Mouse (Mus musculus) forebrain, embryonic 10.5 days (tissue): ENCODE results near the gene Prkag1. TPM values are rescaled to one million over a fixed set of nuclear protein-coding genes. Genes with fewer than 3 reads are reported as not detected.

Source experiments
- DNase-seq: peaks from one replicate; pipeline ENCODE4 v3.0.0-alpha.2; 2017; ENCODE audit warnings: low spot score; ENCODE audit errors: extremely low spot score
- H3K27ac ChIP-seq: fragments of 300-500 bp; sonication (generic); 2 replicates; pipeline ENCODE4 v1.5.1; 2016; ENCODE audit warnings: mild to moderate bottlenecking
- H3K27me3 ChIP-seq: fragments of 300-500 bp; sonication (generic); 2 replicates; pipeline ENCODE4 v1.6.1; 2016; ENCODE audit warnings: mild to moderate bottlenecking; ENCODE audit not compliant: poor library complexity, severe bottlenecking
- H3K36me3 ChIP-seq: fragments of 300-500 bp; sonication (generic); replicated peaks from 2 replicates; pipeline ENCODE4 v1.6.1; 2016; ENCODE audit warnings: mild to moderate bottlenecking, moderate library complexity
- H3K4me1 ChIP-seq: fragments of 300-500 bp; sonication (generic); 2 replicates; pipeline ENCODE4 v1.6.1; 2016
- H3K4me3 ChIP-seq: fragments of 300-500 bp; sonication (generic); 2 replicates; pipeline ENCODE4 v1.5.1; 2016; ENCODE audit warnings: mild to moderate bottlenecking, moderate library complexity
- H3K9me3 ChIP-seq: fragments of 300-500 bp; sonication (generic); 2 replicates; pipeline ENCODE4 v1.6.1; 2016; ENCODE audit warnings: mild to moderate bottlenecking, moderate library complexity
- WGBS: fragments of 180-500 bp; shearing (Covaris S2); methylation state at CpG from one replicate; pipeline ENCODE4 v1.1.7; 2016; 5-methylcytosine and 5-hydroxymethylcytosine counted together
- polyA plus RNA-seq: library from polyadenylated mRNA; unstranded; fragments of >200 nt; fragmentation: Nextera tagmentation; extraction: Ambion mirVana; gene quantifications from 2 replicates; pipeline ENCODE4 v1.2.1, GENCODE M21; 2016

The Prkag1 gene
- 90.4 and 93.5 TPM in 2 replicates for polyA plus RNA-seq

DNA sequence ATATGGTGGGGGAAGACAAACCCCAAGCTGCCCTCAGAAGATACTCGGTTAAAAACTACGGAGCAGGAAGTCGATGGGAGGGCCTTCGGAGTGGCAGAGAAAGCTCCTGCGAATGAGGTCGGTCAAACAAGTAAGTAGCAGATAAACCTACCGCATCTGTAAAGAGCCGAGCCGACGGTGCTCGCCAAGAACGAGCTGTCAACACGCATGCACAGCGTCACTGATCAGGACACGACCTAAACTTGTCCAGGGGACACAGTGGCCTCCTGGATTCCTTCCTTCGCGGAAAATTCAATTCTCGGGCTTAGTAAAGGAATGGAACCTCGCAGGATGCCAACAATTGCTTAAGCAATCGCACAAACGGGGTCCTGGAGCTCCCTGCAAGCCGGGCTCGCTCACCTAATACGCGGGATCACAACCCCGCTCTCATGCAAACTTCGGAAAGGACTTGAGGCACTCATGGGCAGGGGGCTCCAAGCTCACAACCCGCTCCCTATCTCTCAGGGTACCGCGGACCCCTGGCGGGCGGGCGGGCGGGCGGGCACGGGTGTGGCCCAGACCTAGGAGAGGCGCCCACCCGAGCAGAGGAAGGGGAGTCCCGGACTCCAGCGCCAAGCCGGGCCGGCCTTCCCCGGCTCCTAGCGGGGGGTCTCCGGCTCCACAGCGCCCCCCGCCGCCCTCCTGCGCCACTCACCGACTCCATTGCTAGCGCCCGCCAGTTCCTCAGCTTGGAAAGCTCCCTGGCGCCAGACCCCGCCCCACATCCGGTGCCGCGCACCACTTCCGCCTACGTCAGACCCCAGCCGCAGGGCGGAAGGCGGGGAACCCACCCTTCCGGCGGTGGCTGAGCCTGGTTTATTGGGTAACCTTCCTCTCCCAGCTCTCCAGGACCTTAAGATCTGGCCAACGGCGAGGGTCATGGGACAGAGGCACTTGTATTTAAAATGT is at the start of gene Prkag1:
Gene Prkag1, minus strand, starts transcription at position 786 of the 948 bp plus-strand sequence.
- H3K4me1 ChIP-seq, result peaks cover 35% of the 10 kb centered on the region
- H3K9me3 ChIP-seq, result no peaks in the 10 kb centered on the region
- H3K27me3 ChIP-seq, result no peaks in the 10 kb centered on the region
- H3K27ac ChIP-seq, result peak within 1 kb of the TSS; percentile 92
- peak; percentile 99 for DNase-seq
- peaks cover 52% of the 10 kb centered on the region for H3K36me3 ChIP-seq
- WGBS, result under 1% methylated on average over 66 of the region's 66 CpGs
- peak within 1 kb of the TSS; percentile 85 for H3K4me3 ChIP-seq

DNA sequence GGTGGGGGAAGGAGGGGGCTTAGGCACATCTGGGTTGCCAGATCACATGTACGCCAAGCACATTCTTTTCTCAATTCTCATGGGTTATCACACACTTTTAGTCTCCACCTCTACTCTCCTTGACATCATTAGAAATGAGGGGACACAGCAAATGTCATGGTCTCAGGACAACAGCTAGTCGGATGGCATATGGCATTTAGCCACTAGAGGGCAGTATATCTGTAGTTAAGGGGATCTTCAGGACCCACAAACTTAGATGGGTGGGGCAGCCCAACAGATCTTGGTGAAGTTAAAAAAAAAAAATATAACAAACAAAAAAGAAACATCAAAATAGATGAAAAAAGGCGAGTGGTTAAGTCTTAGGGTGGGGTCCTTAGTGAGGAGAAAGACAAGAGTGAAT is 46.0 kb upstream of the Prkag1 start:
- H3K9me3 ChIP-seq, result no peaks in the 10 kb centered on the region
- 23% methylated on average over 3 of the region's 3 CpGs for WGBS
- H3K4me3 ChIP-seq, result no peak overlapping the region; the same call in 1 of the 2 replicates
- H3K4me1 ChIP-seq, result peaks cover 41% of the 10 kb centered on the region
- H3K27me3 ChIP-seq, result no peaks in the 10 kb centered on the region
- peak; percentile 62 for DNase-seq
- H3K36me3 ChIP-seq, result peaks cover 17% of the 10 kb centered on the region
- H3K27ac ChIP-seq, result no peak overlapping the region

DNA sequence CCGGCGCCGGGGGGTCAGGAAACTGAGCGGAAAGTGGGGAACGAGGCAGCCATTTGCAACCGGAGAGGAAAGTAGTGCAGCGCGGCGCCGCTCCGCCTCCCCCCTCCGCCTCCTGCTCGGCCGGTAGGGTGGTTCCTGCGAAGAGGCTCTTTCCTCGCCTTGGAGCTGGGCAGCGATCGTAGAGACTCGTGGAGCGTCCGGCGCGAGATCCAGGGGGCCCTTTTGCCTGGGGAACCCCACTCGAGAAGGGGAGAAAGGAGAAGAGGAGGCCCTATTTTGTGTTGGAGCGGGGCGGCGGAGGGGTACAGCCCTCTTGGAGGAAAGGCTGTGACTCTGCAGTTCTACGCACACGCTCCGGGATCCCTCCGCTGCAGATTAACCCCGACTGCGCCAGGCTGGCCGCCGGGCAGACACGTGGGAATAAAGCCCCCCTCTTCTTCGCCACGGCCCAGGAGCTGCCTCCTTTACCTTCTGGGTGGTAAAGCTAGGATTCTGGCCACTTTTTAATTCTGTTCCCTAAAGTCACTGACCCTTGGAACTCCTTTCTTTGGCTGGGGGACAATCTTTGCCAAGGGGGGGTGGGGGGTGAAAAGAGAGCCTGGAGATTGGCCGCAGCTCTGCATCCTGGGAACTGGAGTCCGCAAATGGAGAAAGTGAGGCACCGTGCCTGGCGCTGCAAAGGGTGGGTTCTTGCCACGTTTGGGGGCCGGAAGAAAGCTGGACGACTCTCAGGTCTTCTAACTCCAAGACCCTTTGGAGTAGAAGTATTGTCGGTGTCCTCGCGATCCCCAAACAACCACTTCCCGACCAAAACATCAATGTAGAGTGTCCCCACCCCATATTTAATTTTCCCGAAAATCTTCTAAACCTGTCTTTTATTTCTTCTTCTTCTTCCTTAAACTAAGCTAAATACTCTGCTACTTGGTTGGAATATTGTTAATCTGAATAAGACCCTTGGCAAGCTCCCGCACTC is 40.9 kb upstream of the Prkag1 start:
- WGBS, result 1% methylated on average over 51 of the region's 51 CpGs
- H3K9me3 ChIP-seq, result no peaks in the 10 kb centered on the region
- no peaks in the 10 kb centered on the region for H3K27me3 ChIP-seq
- peaks cover 10% of the 10 kb centered on the region for H3K36me3 ChIP-seq
- peaks cover 46% of the 10 kb centered on the region for H3K4me1 ChIP-seq
- DNase-seq, result peak; percentile 93
- H3K27ac ChIP-seq, result peak overlapping the region; percentile 100
- peak overlapping the region; percentile 100 for H3K4me3 ChIP-seq

DNA sequence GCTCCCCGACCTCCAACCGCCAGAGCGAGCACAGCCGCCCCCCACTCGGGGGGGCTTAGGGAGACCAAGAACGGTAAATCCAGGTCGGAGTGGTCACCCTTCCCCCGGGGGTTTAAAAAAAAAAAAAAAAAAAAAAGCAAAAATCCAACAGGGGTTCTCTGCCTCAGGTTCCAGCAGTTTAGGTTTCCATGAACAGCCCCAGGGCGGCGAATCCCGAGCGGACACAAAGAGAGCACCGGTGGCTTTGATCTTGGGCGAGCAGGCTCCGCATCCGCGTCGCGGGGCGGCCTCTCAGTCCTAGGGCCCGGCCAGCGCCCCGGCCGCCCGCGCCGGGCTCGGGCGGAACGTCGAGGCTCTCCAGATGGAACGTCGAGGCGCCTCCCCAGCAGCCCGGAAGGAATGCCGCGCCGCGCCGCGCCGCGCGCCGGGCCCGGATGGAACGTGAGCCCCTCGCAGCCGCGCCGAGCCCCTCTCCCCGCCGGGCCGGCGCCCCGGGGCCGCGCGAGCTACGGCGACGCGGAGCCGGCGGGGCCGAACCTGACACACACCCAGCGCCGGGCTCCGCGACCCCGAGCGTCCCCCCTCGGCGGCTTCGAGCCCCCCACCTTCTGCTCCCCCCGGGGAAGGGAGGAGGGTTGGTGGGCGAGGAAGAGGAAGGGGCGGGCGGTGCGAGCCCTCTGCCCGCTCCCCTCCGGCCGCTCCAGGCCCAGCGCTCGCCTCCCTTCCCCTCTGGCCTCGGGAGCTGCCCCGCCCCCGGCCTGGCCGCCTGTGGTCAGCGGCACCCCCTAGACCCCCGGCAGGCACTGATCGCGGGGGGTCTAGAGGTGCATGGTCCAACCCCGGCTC is 40.0 kb upstream of the Prkag1 start, which contains the start of gene Kmt2d:
Gene Kmt2d, minus strand, starts transcription at position 135 of the 846 bp plus-strand sequence.
- DNase-seq, result peak; percentile 35
- H3K4me3 ChIP-seq, result peak within 1 kb of the TSS; percentile 100
- H3K9me3 ChIP-seq, result no peaks in the 10 kb centered on the region
- no peaks in the 10 kb centered on the region for H3K27me3 ChIP-seq
- H3K27ac ChIP-seq, result peak within 1 kb of the TSS; percentile 100
- peaks cover 19% of the 10 kb centered on the region for H3K36me3 ChIP-seq
- WGBS, result under 1% methylated on average over 89 of the region's 94 CpGs
- H3K4me1 ChIP-seq, result peaks cover 49% of the 10 kb centered on the region

DNA sequence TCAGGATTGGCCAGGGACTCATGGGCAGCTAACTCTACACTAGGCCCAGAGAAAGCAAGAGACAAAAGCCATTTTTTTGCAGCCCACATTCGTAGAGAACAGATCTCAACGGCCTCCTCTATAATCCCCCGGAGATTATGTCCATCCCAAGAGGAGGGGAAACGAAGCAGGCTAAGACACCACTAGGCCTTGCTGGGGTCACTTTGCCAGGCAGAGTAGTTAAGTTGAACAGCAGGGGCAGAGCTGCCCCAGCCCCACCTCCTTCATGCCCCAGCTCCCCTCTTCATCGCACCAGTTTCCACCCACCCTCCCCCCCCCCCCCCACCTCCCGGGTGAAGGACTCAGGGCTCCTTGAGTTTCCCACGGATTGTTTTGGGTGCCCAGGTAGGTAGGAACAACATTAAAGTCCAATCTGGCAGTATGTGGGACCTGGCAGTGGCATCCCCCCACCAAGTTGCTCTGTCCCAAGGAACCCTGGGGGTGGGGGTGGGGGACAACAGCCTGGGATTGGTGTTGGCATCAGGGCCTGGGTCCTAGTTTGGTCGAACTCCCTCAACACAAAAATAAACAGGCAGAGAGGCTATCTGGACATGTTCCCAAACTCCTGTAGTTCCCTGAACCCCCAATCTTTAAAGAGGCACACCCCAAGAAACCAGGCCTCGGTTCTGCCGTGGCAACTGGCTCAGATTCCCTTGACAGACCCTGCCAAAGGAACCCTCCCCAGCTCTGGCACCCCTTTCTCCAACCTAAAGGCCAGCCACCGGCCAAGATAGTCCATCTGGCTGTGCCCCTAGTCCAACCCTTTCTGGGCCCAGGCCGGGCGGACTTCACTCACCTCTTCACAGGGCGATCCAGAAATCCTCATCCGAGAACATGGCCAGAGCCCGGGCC is 39.1 kb upstream of the Prkag1 start:
- Histone ChIP-seq H3K4me1 (peaks cover 49% of the 10 kb centered on the region), H3K4me3 (peak overlapping the region; percentile 100), H3K9me3 (no peaks in the 10 kb centered on the region), H3K27ac (peak overlapping the region; percentile 100), H3K36me3 (peaks cover 28% of the 10 kb centered on the region), H3K27me3 (no peaks in the 10 kb centered on the region)
- DNase-seq, result peak; percentile 35
- WGBS, result under 1% methylated on average over 16 of the region's 16 CpGs

DNA sequence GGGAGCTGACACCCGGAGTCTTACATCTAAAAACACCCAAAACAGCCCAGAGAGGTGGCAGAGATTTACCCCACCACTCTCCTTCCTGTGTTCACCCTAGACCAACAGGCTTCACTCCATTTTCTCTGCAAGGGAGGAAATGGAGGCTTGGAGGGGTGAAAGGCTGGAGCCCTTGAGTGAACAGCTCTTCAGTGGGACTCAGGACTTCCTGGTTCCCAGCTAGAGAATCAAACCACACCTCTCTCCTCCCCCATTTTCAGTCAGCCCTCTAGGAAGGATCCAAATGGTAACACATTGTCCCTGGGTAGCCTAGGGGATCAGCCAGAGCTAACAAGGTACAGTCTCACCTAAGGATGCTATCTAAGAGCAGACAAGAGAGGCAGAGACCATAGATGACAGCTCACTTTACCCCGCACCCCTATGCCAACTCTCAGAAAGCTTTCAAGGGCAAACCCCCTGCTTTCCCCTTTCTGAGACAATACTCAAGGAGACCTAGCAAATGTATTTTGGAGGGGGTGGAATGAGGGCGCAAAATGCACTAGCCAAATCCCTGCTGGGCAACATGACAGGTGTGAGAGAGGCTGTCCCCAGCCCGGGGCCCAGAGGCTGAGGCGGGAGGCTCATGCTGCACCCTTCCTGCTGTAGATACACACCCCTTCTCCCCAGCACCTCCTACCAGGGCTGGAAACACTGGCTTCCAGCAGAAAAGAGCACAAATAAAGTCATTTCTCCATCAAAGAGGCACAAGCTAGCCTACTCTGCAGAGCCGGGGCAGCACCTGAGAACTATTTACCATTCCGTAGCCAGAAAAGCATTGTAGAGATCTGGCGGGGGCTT is 38.2 kb upstream of the Prkag1 start:
- Histone ChIP-seq H3K9me3 (no peaks in the 10 kb centered on the region), H3K36me3 (peaks cover 36% of the 10 kb centered on the region), H3K27me3 (no peaks in the 10 kb centered on the region), H3K4me3 (peak overlapping the region; percentile 100), H3K4me1 (peaks cover 49% of the 10 kb centered on the region), H3K27ac (peak overlapping the region; percentile 100)
- 18% methylated on average over 8 of the region's 8 CpGs for WGBS
- no peak for DNase-seq

DNA sequence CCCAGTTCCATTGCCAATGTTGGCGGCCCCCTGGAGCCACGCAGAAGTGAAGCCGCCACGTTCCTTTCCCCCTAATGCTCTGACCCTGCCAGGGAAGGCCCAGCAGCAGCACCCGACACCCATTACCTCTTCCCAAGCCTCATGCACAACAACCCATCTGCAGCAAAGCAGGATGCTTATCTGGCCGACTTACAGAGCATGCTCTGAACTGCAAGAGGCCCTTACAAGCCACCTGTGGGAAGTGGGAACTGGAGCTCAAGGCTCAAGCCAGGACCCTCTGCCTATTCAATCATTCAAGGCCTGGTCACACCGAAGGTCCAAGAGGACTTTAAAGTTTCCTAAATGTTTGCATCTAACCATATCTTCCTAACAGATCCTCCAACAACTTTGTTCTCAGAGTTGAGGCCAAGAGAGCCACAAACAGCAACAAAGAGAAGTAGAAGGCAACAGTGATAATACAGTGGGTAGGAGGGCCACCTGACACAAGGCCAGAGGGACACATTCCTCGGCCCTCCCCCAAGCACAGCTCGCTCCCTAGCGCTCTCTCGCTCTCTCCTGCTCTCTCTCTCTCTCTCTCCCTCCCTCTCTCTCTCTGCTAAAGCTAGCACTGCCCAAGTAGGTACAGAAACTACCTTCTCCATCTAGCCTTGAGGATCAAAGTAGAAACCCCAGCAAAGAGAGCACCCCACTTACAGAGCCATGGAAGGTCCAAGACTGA is 37.2 kb upstream of the Prkag1 start:
- peak overlapping the region; percentile 36 for H3K27ac ChIP-seq
- DNase-seq, result no peak
- peaks cover 47% of the 10 kb centered on the region for H3K36me3 ChIP-seq
- 46% methylated on average over 11 of the region's 11 CpGs for WGBS
- peaks cover 49% of the 10 kb centered on the region for H3K4me1 ChIP-seq
- no peaks in the 10 kb centered on the region for H3K9me3 ChIP-seq
- H3K4me3 ChIP-seq, result peak overlapping the region; percentile 100
- no peaks in the 10 kb centered on the region for H3K27me3 ChIP-seq

DNA sequence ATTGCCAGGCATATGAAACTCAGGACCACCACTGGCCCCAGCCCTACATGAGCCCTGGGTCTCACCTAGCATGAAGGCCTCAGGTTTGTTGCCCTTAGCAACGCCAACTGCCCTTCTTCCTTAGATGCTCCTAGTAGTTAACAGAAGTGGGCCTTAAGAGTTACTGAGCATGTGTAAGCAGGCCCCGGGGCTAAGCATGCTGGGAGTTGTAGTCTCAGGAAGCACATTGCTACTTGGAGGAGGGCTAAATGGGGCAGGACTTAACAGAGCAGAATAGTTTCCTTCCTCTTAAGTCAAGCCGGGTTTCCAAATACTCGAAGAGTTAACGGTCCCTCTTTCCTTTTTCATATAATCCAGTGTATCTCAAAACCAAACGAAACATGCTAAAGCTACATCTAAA is 36.0 kb upstream of the Prkag1 start:
- WGBS, result 79% methylated on average over 6 of the region's 6 CpGs
- no peak for DNase-seq
- no peak overlapping the region for H3K27ac ChIP-seq
- H3K9me3 ChIP-seq, result no peaks in the 10 kb centered on the region
- H3K4me3 ChIP-seq, result peak overlapping the region; percentile 100
- peaks cover 59% of the 10 kb centered on the region for H3K36me3 ChIP-seq
- no peaks in the 10 kb centered on the region for H3K27me3 ChIP-seq
- peaks cover 38% of the 10 kb centered on the region for H3K4me1 ChIP-seq

DNA sequence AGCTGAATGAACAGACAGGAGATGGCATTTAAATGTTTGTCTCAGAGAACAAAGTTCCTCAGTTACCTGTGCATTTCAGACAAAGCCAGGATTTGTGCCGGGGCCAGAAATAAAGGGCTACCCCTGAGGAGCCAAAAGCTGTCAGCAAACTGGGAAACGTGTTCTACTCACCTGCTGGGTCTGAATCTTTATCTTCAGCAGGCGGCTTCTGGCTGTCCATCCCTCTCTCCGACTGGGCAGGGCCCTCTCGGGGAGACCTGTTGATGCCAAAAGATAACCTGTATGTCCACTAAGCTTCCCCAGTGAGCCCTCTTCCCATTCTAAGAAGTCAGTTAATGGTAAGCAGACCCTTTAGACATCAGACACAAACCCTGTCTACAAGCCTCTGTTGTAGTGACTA is 35.2 kb upstream of the Prkag1 start:
- peaks cover 67% of the 10 kb centered on the region for H3K36me3 ChIP-seq
- 86% methylated on average over 5 of the region's 5 CpGs for WGBS

DNA sequence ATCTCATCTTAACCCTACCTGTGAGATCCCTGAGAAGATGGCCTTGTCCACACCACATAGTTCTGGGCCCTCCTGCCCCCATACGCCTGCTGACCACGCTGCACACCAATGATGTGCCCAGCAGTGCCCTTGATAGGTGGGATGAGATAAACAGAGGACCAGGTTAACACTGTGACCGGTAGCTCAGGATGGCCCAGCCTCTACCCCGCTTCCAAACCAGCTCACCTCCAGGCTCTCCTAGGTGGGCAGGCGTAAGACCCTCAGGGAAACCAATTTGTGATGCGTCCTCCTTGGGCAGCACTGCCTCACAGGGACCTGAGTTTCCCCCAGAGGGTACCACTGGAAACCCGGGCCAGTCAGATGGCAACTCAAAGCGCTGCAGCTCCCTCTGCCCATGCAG is 34.5 kb upstream of the Prkag1 start:
- no peaks in the 10 kb centered on the region for H3K27me3 ChIP-seq
- WGBS, result 98% methylated on average over 8 of the region's 8 CpGs
- DNase-seq, result no peak
- H3K36me3 ChIP-seq, result peaks cover 74% of the 10 kb centered on the region
- H3K4me1 ChIP-seq, result peaks cover 37% of the 10 kb centered on the region
- no peak overlapping the region for H3K4me3 ChIP-seq
- H3K27ac ChIP-seq, result no peak overlapping the region
- H3K9me3 ChIP-seq, result no peaks in the 10 kb centered on the region

More for the DNA sequence above, 35.2 kb upstream of the Prkag1 start:
- H3K9me3 ChIP-seq, result no peaks in the 10 kb centered on the region
- DNase-seq, result no peak
- H3K27me3 ChIP-seq, result no peaks in the 10 kb centered on the region
- H3K4me1 ChIP-seq, result peaks cover 37% of the 10 kb centered on the region
- no peak overlapping the region for H3K4me3 ChIP-seq
- no peak overlapping the region for H3K27ac ChIP-seq
